Mouse (Mus musculus): Measurements from ENCODE around the gene Ankrd13d. TPM values are rescaled to one million over a fixed set of nuclear protein-coding genes. Genes with fewer than 3 reads are reported as not detected.

Gene Ankrd13d
- total and polyA plus RNA-seq, 3 experiments: 0.96 to 2.6 TPM; not detected in 1

DNA sequence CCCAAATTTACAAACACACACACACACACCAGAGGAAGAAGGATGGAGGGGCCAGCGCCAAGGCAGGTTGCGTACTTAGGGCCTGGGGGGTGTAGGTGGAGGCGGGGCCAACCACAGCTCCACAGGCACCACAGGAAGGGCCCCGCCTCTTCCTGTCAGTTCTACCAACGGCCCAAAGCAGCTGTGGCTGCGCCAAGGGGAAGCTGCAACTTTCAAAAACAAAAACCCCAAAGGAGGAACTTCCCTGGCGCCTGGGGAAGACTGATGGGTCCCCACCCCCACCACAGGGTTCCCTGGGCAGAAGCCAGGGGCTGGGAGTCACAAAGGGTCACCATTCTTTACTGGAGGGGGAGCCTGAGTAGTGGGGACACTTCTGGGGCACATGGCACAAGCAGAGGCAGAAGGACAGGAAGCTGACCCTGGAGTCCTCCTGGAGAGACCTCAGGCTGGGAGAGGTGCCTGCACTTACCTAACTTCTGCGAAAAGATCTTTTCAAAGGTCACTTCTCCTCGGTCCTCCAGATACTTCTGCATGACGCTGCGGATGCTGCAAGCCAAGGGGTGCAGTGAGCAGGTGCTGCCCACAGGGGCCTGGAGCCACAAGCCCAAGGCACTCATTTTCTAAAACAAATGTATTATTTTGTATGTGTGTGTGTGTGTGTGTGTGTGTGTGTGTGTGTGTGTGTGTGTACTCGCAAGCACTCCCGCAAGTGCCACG is 11.6 kb upstream of the Ankrd13d start (continued):
- TF ChIP-seq JUND (IDR thresholded peaks at IDR 0.05; ENCODE audit: low read depth, low read length): no peak
- TF ChIP-seq ELF1 (IDR thresholded peaks at IDR 0.05; ENCODE audit: low read depth, low read length): peak; percentile 79
- 0 out of 2 replicates have a peak, but pooled peaks have one; percentile 36 for TF ChIP-seq USF1 (IDR thresholded peaks at IDR 0.05; ENCODE audit: low read depth, low read length)
- 0 out of 2 replicates have a peak, but pooled peaks have one; percentile 11 for TF ChIP-seq SMC3 (IDR thresholded peaks at IDR 0.05; ENCODE audit: low read depth, low read length)
- TF ChIP-seq ETS1 (IDR thresholded peaks at IDR 0.05; ENCODE audit: low read depth, low read length): peak; percentile 97
- no peak for TF ChIP-seq CHD1 (IDR thresholded peaks at IDR 0.05; ENCODE audit: low read depth, low read length)
- TF ChIP-seq RCOR1 (IDR thresholded peaks at IDR 0.05; ENCODE audit: low read depth, low read length): peak; percentile 71
- peak in 1 of 2 experiments; percentile 43; a peak in 1 of 4 replicates for TF ChIP-seq POLR2A (IDR thresholded peaks at IDR 0.05; ENCODE audit: control insufficient read depth in 1 of 2, insufficient read depth in 1 of 2, low read depth in 1 of 2, low read length in 2 of 2, poor library complexity in 1 of 2)
- no peak for TF ChIP-seq MAFK (IDR thresholded peaks at IDR 0.05; ENCODE audit: borderline replicate concordance, low read depth, low read length)
- TF ChIP-seq MXI1 (IDR thresholded peaks at IDR 0.05; ENCODE audit: low read depth, low read length): peak; percentile 72
- no peak for TF ChIP-seq NRF1 (IDR thresholded peaks at IDR 0.05; ENCODE audit: insufficient read depth, low read depth, low read length, poor library complexity, severe bottlenecking)
- no peak for TF ChIP-seq RAD21 (IDR thresholded peaks at IDR 0.05; ENCODE audit: low read depth, low read length)
- no peak for TF ChIP-seq GATA1 (IDR thresholded peaks at IDR 0.05; ENCODE audit: low read depth, low read length)
- TF ChIP-seq BHLHE40 (IDR thresholded peaks at IDR 0.05; ENCODE audit: borderline replicate concordance, low read depth, low read length): peak; percentile 59; the same call in 1 of the 2 replicates
- TF ChIP-seq USF2 (IDR thresholded peaks at IDR 0.05; ENCODE audit: borderline replicate concordance in 1 of 2, insufficient read depth in 1 of 2, low read depth in 1 of 2, low read length in 2 of 2): no peak

DNA sequence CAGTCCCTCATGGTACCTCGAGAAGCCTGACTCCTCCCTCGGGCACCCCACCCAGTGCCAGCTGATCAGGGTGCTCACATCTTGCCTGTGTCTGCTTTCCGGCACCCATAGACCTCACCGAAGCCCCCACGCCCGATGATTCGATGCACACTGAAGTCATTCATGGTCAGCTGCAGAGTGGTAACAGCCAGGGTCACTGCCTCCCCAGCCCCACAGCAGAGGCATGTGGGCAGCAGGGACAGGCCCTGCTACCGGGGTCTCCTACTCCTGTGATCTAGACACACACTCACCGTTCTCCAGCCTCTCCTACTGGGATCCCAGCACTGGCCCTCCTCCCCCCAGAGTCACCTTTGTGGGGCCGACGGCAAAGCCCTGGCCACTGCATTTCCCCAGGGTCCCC is 8.2 kb upstream of the Ankrd13d start:
- no peak overlapping the region for H3K27ac ChIP-seq (ENCODE audit: control insufficient read depth, low read depth, low read length)
- peaks cover 9% of the 10 kb centered on the region for H3K79me2 ChIP-seq (ENCODE audit: control insufficient read depth, insufficient read depth, low read length, poor library complexity)
- H3K9me3 ChIP-seq (replicated peaks; ENCODE audit: insufficient read depth, low read length): no peaks in the 10 kb centered on the region
- H3K4me3 ChIP-seq (ENCODE audit: control insufficient read depth in 1 of 2, insufficient read depth in 1 of 2, low read depth in 2 of 2, low read length in 2 of 2): no peak overlapping the region
- H3K36me3 ChIP-seq (ENCODE audit: control insufficient read depth in 1 of 2, insufficient read depth in 2 of 2, low read length in 2 of 2): peaks cover 8% of the 10 kb centered on the region in 2 experiments
- no peaks in the 10 kb centered on the region for H3K27me3 ChIP-seq (ENCODE audit: control insufficient read depth in 1 of 2, insufficient read depth in 2 of 2, low read length in 2 of 2)
- TF ChIP-seq POLR2AphosphoS2 (IDR thresholded peaks at IDR 0.05; ENCODE audit: low read length) (no peak), SMC3 (IDR thresholded peaks at IDR 0.05; ENCODE audit: low read depth, low read length) (no peak), KAT2A (conservative IDR thresholded peaks at IDR 0.05; ENCODE audit: low read depth, low read length) (no peak), MXI1 (IDR thresholded peaks at IDR 0.05; ENCODE audit: low read depth, low read length) (no peak), NELFE (IDR thresholded peaks at IDR 0.05; ENCODE audit: low read depth, low read length) (no peak), TAL1 (IDR thresholded peaks at IDR 0.05; ENCODE audit: low read length) (no peak), USF2 (IDR thresholded peaks at IDR 0.05; ENCODE audit: borderline replicate concordance in 1 of 2, insufficient read depth in 1 of 2, low read depth in 1 of 2, low read length in 2 of 2) (no peak), ETS1 (IDR thresholded peaks at IDR 0.05; ENCODE audit: low read depth, low read length) (no peak), CTCF (IDR thresholded peaks at IDR 0.05 in 2 of 3, conservative IDR thresholded peaks at IDR 0.05 in 1 of 3; ENCODE audit: control insufficient read depth in 1 of 3, insufficient read depth in 1 of 3, low read depth in 2 of 3, low read length in 3 of 3, poor library complexity in 1 of 3, severe bottlenecking in 1 of 3) (no peak), TCF12 (IDR thresholded peaks at IDR 0.05; ENCODE audit: low read depth, low read length) (no peak), JUND (IDR thresholded peaks at IDR 0.05; ENCODE audit: low read depth, low read length) (no peak), MAFK (IDR thresholded peaks at IDR 0.05; ENCODE audit: borderline replicate concordance, low read depth, low read length) (no peak), MAX (IDR thresholded peaks at IDR 0.05; ENCODE audit: low read length) (no peak), RAD21 (IDR thresholded peaks at IDR 0.05; ENCODE audit: low read depth, low read length) (no peak), GABPA (IDR thresholded peaks at IDR 0.05; ENCODE audit: low read depth, low read length) (no peak), CHD1 (IDR thresholded peaks at IDR 0.05; ENCODE audit: low read depth, low read length) (no peak), UBTF (IDR thresholded peaks at IDR 0.05; ENCODE audit: borderline replicate concordance, insufficient read depth, low read depth, low read length) (no peak)
- peaks cover 8 to 14% of the 10 kb centered on the region in 2 experiments for H3K4me1 ChIP-seq (ENCODE audit: control insufficient read depth in 1 of 2, insufficient read depth in 2 of 2, low read length in 2 of 2)
- H3K9ac ChIP-seq (ENCODE audit: control insufficient read depth, low read depth, low read length, poor library complexity, severe bottlenecking): no peak overlapping the region
- DNase-seq (ENCODE audit: low read depth, low spot score): no peak
